Mouse (Mus musculus) macrophage (primary cell): Measurements from ENCODE around the gene Tmcc1. TPM values are rescaled to one million over a fixed set of nuclear protein-coding genes. Genes with fewer than 3 reads are reported as not detected.
"Not testable (repeated sequence)": the region's sequence is repeated elsewhere in the genome, so short reads cannot be mapped to it uniquely, and the experiment has no call there.

Source experiments
- H3K27ac ChIP-seq: fragments of 350-480 bp; formaldehyde crosslinking; 2 replicates; pipeline ENCODE4 v1.9.0; 2021
- H3K36me3 ChIP-seq: fragments of 350-480 bp; formaldehyde crosslinking; 2 replicates; pipeline ENCODE4 v1.9.0; 2021; ENCODE audit errors: inconsistent target
- H3K4me3 ChIP-seq: fragments of 350-480 bp; formaldehyde crosslinking; 2 replicates; pipeline ENCODE4 v1.9.0; 2021; ENCODE audit errors: inconsistent target
- H3K79me2 ChIP-seq: fragments of 350-480 bp; formaldehyde crosslinking; 2 replicates; pipeline ENCODE4 v1.9.0; 2021; ENCODE audit errors: inconsistent target
- WGBS: methylation state at CpG from one replicate; pipeline ENCODE4 v1.1.7; 2026; ENCODE audit warnings: inconsistent platforms; ENCODE audit not compliant: missing documents; 5-methylcytosine and 5-hydroxymethylcytosine counted together
- polyA plus RNA-seq: library from polyadenylated mRNA; stranded (reverse); fragments of 250-400 nt; gene quantifications from 3 replicates; pipeline ENCODE4 v1.2.4, GENCODE M21; 2018; ENCODE audit warnings: inconsistent platforms
- total RNA-seq, 78 experiments: library from RNA; depleted of rRNA; stranded (reverse); fragments of 250-400 nt; gene quantifications; 1 replicate in 9 of 78; 2 replicates in 24 of 78; 3 replicates in 43 of 78; 4 replicates in 2 of 78; pipeline ENCODE4 v1.2.4; 2018; ENCODE audit warnings: inconsistent platforms in 56 of 78

Gene Tmcc1
- 100 to 1,000 TPM in 24 of 26 experiments, 10 to 100 TPM in 2; 87.4 to 203 (median 124) TPM for total RNA-seq (2018; cell fraction: chromatin; rRNA removed)
- total RNA-seq (2018; cell fraction: cytosol; rRNA removed) = 10 to 100 TPM in 19 of 26 experiments, 1 to 10 TPM in 7; 6.7 to 20.2 (median 12.1) TPM
- 100 to 1,000 TPM in 7 of 26 experiments, 10 to 100 TPM in 19; 37.4 to 131 (median 64.3) TPM for total RNA-seq (2018; cell fraction: nucleus; rRNA removed)
- 8.9 to 13.1 TPM (median 11.1 TPM) in 3 replicates for polyA plus RNA-seq

- Histone ChIP-seq H3K36me3 (no peaks in the 10 kb centered on the region), H3K27ac (no peak within 1 kb of the TSS), H3K79me2 (peaks cover 41% of the 10 kb centered on the region), H3K4me3 (peak within 1 kb of the TSS; percentile 53)
- WGBS = 5% methylated on average over 53 of the region's 68 CpGs
Observed at GRCm38 (mm10) chr6:116193394-116194393, at the start of gene Tmcc1. TSS of gene Tmcc1 (minus strand) at chr6:116193486.

GRCm38 (mm10) chr6:116240371-116240770 lies 47.1 kb upstream of the Tmcc1 start:
- H3K79me2 ChIP-seq = no peaks in the 10 kb centered on the region
- H3K36me3 ChIP-seq = peaks cover 66% of the 10 kb centered on the region
- WGBS = 85% methylated on average over 2 of the region's 2 CpGs
- H3K4me3 ChIP-seq = no peak overlapping the region
- no peak overlapping the region for H3K27ac ChIP-seq

- WGBS = 92% methylated on average over 5 of the region's 5 CpGs
- Histone ChIP-seq H3K79me2 (no peaks in the 10 kb centered on the region; the same call in 1 of the 2 replicates), H3K4me3 (no peak overlapping the region), H3K36me3 (peaks cover 63% of the 10 kb centered on the region), H3K27ac (no peak overlapping the region)
Observed at GRCm38 (mm10) chr6:116238083-116238482, 44.8 kb upstream of the Tmcc1 start.

GRCm38 (mm10) chr6:116235336-116235735 lies 42.0 kb upstream of the Tmcc1 start:
- no peaks in the 10 kb centered on the region; the same call in 1 of the 2 replicates for H3K79me2 ChIP-seq
- no peak overlapping the region for H3K4me3 ChIP-seq
- no peak overlapping the region for H3K27ac ChIP-seq
- H3K36me3 ChIP-seq = peaks cover 75% of the 10 kb centered on the region
- 100% methylated on average over 5 of the region's 5 CpGs for WGBS

GRCm38 (mm10) chr6:116234821-116235220 lies 41.5 kb upstream of the Tmcc1 start:
- not testable (repeated sequence) for H3K79me2 ChIP-seq, H3K4me3 ChIP-seq, H3K27ac ChIP-seq
- peaks cover 75% of the 10 kb centered on the region for H3K36me3 ChIP-seq
- 92% methylated on average over 2 of the region's 2 CpGs for WGBS

- Histone ChIP-seq H3K36me3 (peaks cover 60% of the 10 kb centered on the region), H3K79me2 (no peaks in the 10 kb centered on the region; the same call in 1 of the 2 replicates), H3K27ac (peak overlapping the region; percentile 71), H3K4me3 (no peak overlapping the region)
- WGBS = 55% methylated on average over 12 of the region's 12 CpGs
Observed at GRCm38 (mm10) chr6:116228785-116229525, 35.7 kb upstream of the Tmcc1 start.

DNA sequence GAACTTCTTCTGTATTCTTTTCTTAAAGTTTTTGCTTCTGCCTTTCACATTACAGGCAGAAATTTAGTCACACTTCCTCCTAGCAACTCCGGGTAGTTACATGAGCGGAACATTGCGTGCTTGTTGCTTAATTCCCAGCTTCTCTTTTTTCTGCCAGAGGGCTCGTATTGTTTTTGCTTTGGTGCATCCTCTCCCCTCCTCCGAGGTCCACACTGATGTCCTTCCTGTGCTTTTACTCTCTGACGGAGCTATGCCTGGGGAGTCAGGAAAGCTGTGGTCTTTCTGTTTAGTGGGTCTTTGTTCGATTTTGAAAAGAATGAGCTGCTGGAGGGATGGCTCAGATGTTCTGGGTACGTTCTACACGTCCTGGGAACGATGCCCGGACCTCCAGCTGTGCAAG lies 34.5 kb upstream of the Tmcc1 start:
- H3K79me2 ChIP-seq = no peaks in the 10 kb centered on the region; the same call in 1 of the 2 replicates
- H3K27ac ChIP-seq = peak overlapping the region; percentile 71
- H3K36me3 ChIP-seq = peaks cover 59% of the 10 kb centered on the region
- H3K4me3 ChIP-seq = no peak overlapping the region
- WGBS = 18% methylated on average over 11 of the region's 11 CpGs

GRCm38 (mm10) chr6:116207729-116208534 lies 14.6 kb upstream of the Tmcc1 start, which contains the start of gene Washc2:
TSS of gene Washc2 (plus strand) at chr6:116208038.
- Histone ChIP-seq H3K27ac (peak within 1 kb of the TSS; percentile 90), H3K79me2 (peaks cover 38% of the 10 kb centered on the region), H3K4me3 (peak within 1 kb of the TSS; percentile 67), H3K36me3 (peaks cover 24% of the 10 kb centered on the region)
- under 1% methylated on average over 51 of the region's 51 CpGs for WGBS

DNA sequence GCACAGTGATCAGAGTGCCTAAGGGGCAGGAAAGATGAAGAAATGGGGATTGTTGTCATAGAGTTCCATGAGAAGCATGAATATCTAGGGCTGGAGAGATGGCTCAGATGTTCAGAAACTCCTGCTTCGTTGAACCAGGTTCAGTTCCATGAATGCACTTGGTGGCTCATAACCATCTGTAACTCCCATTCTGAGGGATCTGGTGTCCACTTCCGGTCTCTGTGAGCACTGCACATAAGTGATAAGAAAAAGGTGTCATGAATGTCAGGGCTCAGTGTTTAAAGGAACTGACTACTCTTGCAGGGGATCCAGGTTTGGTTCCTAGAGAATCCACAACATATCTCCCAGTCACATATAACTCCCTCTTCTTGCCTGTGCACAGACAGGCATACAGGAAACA lies 6.4 kb upstream of the Tmcc1 start:
- Histone ChIP-seq H3K27ac (no peak overlapping the region), H3K79me2 (no peaks in the 10 kb centered on the region), H3K4me3 (no peak overlapping the region), H3K36me3 (no peaks in the 10 kb centered on the region)
- WGBS = 65% methylated on average over 2 of the region's 2 CpGs

DNA sequence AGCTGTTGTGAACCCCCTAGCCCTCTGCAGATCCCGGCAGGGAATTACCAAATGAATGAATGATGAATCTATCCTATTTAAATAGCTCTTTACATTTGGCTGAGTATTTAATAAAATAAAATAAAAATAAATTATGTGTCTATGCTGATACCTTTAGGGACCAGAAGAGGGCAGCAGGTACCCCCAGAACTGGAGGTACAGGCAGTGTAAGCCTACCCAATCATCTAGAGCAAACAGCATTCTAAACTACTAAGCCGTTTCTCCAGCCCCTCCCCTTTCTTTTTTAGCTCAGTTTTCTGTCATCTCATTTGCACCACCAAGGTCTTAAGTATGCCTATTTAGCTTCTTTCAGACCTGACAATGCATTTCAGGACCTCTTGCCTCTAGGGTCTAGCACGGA lies 4.9 kb upstream of the Tmcc1 start:
- 28% methylated on average over 3 of the region's 3 CpGs for WGBS
- H3K27ac ChIP-seq = no peak overlapping the region
- no peak overlapping the region for H3K4me3 ChIP-seq
- no peaks in the 10 kb centered on the region for H3K36me3 ChIP-seq
- no peaks in the 10 kb centered on the region for H3K79me2 ChIP-seq

- H3K27ac ChIP-seq = no peak overlapping the region
- H3K36me3 ChIP-seq = no peaks in the 10 kb centered on the region
- no peak overlapping the region for H3K4me3 ChIP-seq
- 88% methylated on average over 8 of the region's 8 CpGs for WGBS
- H3K79me2 ChIP-seq = peaks cover 20% of the 10 kb centered on the region; the same call in 1 of the 2 replicates
Observed at GRCm38 (mm10) chr6:116195811-116196210, 2.5 kb upstream of the Tmcc1 start.

GRCm38 (mm10) chr6:116192809-116193311 lies 426 bp downstream of the Tmcc1 start:
- H3K79me2 ChIP-seq = peaks cover 50% of the 10 kb centered on the region
- H3K4me3 ChIP-seq = peak overlapping the region; percentile 53
- H3K36me3 ChIP-seq = no peaks in the 10 kb centered on the region
- H3K27ac ChIP-seq = no peak overlapping the region
- 1% methylated on average over 46 of the region's 51 CpGs for WGBS

DNA sequence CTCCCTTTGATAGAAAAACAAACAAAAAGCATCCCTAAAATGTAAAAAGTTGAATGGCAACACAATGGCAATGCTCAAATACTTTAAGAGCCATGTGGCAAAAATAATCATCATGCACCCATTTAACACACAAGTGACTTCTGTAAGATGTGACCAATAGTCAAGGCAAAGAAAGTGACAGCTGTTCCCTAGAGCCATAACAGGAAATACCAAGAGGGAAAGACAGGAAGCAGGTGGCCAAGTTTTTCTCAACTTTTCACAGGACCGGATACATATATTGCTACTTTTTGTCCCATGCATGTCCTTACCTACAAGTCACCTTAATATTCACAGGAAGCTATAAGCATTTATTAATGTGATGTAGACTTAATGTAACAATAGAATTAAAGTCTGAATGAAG lies 3.9 kb downstream of the Tmcc1 start:
- H3K79me2 ChIP-seq = peaks cover 72% of the 10 kb centered on the region
- no peaks in the 10 kb centered on the region for H3K36me3 ChIP-seq
- no peak overlapping the region for H3K27ac ChIP-seq
- 24% methylated on average over 1 of the region's 1 CpGs for WGBS
- no peak overlapping the region for H3K4me3 ChIP-seq
